Mouse (Mus musculus) common myeloid progenitor, adult 5-6 weeks (primary cell): Measurements from ENCODE around the gene Dpp3. TPM values are rescaled to one million over a fixed set of nuclear protein-coding genes. Genes with fewer than 3 reads are reported as not detected.
"Not testable (repeated sequence)": the region's sequence is repeated elsewhere in the genome, so short reads cannot be mapped to it uniquely, and the experiment has no call there.

Source experiments
- ATAC-seq: replicated peaks from 2 replicates; pipeline ENCODE4 v1.8.0; 2016; ENCODE audit warnings: low read depth, mild to moderate bottlenecking, moderate TSS enrichment, inconsistent platforms; ENCODE audit not compliant: poor library complexity, severe bottlenecking
- total RNA-seq: library from RNA; stranded (forward); fragments of 200-1000, 187-1606 nt; gene quantifications from 2 replicates; pipeline ENCODE4 v1.2.3, GENCODE M21; 2017

Dpp3 gene
- total RNA-seq, 1 experiment from 2014 or later, result 40.8 TPM

GRCm38 (mm10) chr19:4898972-4899371, 29.1 kb downstream of the Dpp3 start:
- no peak for ATAC-seq

GRCm38 (mm10) chr19:4896780-4897520, 31.1 kb downstream of the Dpp3 start:
- ATAC-seq, result no peak

GRCm38 (mm10) chr19:4891798-4892197, 36.3 kb downstream of the Dpp3 start:
- peak; percentile 68; the same call in 1 of the 2 replicates for ATAC-seq

GRCm38 (mm10) chr19:4889791-4890190, 38.3 kb downstream of the Dpp3 start:
- ATAC-seq, result no peak

GRCm38 (mm10) chr19:4883961-4884360, 44.1 kb downstream of the Dpp3 start:
- no peak for ATAC-seq

- no peak for ATAC-seq
Observed at GRCm38 (mm10) chr19:4879324-4879703, 48.8 kb downstream of the Dpp3 start.

- ATAC-seq, result peak; percentile 99
Observed at GRCm38 (mm10) chr19:4878405-4879323, 49.4 kb downstream of the Dpp3 start, which contains the start of gene Zdhhc24. Gene Zdhhc24 (plus strand): TSS chr19:4878668.

GRCm38 (mm10) chr19:4877785-4878184, 50.3 kb downstream of the Dpp3 start, which contains the start of gene Actn3:
Gene Actn3 (minus strand): TSS chr19:4877909.
- peak; percentile 10; the same call in 1 of the 2 replicates for ATAC-seq

- ATAC-seq, result no peak
Observed at GRCm38 (mm10) chr19:4876755-4877154, 51.3 kb downstream of the Dpp3 start.

- no peak for ATAC-seq
Observed at GRCm38 (mm10) chr19:4876241-4876640, 51.8 kb downstream of the Dpp3 start.

GRCm38 (mm10) chr19:4874613-4875012, 53.5 kb downstream of the Dpp3 start:
- ATAC-seq, result not testable (repeated sequence)

- peak; percentile 73 for ATAC-seq
Observed at GRCm38 (mm10) chr19:4865147-4865546, 62.9 kb downstream of the Dpp3 start.

GRCm38 (mm10) chr19:4863048-4863447, 65.0 kb downstream of the Dpp3 start:
- ATAC-seq, result no peak

GRCm38 (mm10) chr19:4859081-4859480, 69.0 kb downstream of the Dpp3 start:
- ATAC-seq, result no peak; the same call in 1 of the 2 replicates

Other genes with a start within 250 kb of the Dpp3 start
- not detected in 2 replicates for gene Gm960, start 229.6 kb downstream of the Dpp3 start, total RNA-seq
- under 0.01 and 0.10 TPM in 2 replicates for gene Sptbn2, start 217.1 kb downstream of the Dpp3 start, total RNA-seq
- gene Rbm4b, start 171.8 kb downstream of the Dpp3 start, total RNA-seq, result 14.6 and 15.9 TPM in 2 replicates
- 70.3 and 72.6 TPM in 2 replicates for gene Rbm4, start 134.4 kb downstream of the Dpp3 start, total RNA-seq
- 48.6 and 50.1 TPM in 2 replicates for gene Gm21992, start 116.7 kb downstream of the Dpp3 start, total RNA-seq
- gene Rbm14, start 116.7 kb downstream of the Dpp3 start, total RNA-seq, result 22.6 and 28.6 TPM in 2 replicates
- gene Ccs, start 89.0 kb downstream of the Dpp3 start, total RNA-seq, result 37.3 and 61.4 TPM in 2 replicates
- gene Ccdc87, start 88.9 kb downstream of the Dpp3 start, total RNA-seq, result not detected in 2 replicates
- gene Ctsf, start 73.2 kb downstream of the Dpp3 start, total RNA-seq, result 4.7 and 11.5 TPM in 2 replicates
- gene Actn3, start 50.4 kb downstream of the Dpp3 start, total RNA-seq, result 0.37 TPM in 1 of 2 replicates, not detected in the other
- gene Zdhhc24, start 49.6 kb downstream of the Dpp3 start, total RNA-seq, result 9.2 and 9.6 TPM in 2 replicates
- 3.8 and 4.8 TPM in 2 replicates for gene Bbs1, start 21.7 kb downstream of the Dpp3 start, total RNA-seq
- 0.14 TPM in 1 of 2 replicates, not detected in the other for gene Peli3, start 14.8 kb upstream of the Dpp3 start, total RNA-seq
- 56.0 and 82.6 TPM in 2 replicates for gene Mrpl11, start 33.9 kb upstream of the Dpp3 start, total RNA-seq
- not detected in 2 replicates for gene Npas4, start 62.0 kb upstream of the Dpp3 start, total RNA-seq
- 2.3 and 4.3 TPM in 2 replicates for gene Slc29a2, start 95.6 kb upstream of the Dpp3 start, total RNA-seq
- gene B4gat1, start 110.5 kb upstream of the Dpp3 start, total RNA-seq, result 9.2 TPM in 1 of 2 replicates, not detected in the other
- 5.8 TPM in 1 of 2 replicates, not detected in the other for gene AC124502.3, start 110.6 kb upstream of the Dpp3 start, total RNA-seq
- gene Brms1, start 113.1 kb upstream of the Dpp3 start, total RNA-seq, result 27.8 and 28.5 TPM in 2 replicates
- 0.15 and 0.18 TPM in 2 replicates for gene Rin1, start 122.2 kb upstream of the Dpp3 start, total RNA-seq
- gene Cd248, start 139.8 kb upstream of the Dpp3 start, total RNA-seq, result 0.41 and 0.49 TPM in 2 replicates
- gene Tmem151a, start 157.2 kb upstream of the Dpp3 start, total RNA-seq, result not detected in 2 replicates
- gene Yif1a, start 160.3 kb upstream of the Dpp3 start, total RNA-seq, result 15.2 and 19.3 TPM in 2 replicates
- 0.46 TPM in 1 of 2 replicates, not detected in the other for gene Cnih2, start 170.2 kb upstream of the Dpp3 start, total RNA-seq
- 62.3 and 67.7 TPM in 2 replicates for gene Rab1b, start 178.8 kb upstream of the Dpp3 start, total RNA-seq
- 4.8 and 5.2 TPM in 2 replicates for gene Klc2, start 190.3 kb upstream of the Dpp3 start, total RNA-seq